Mouse (Mus musculus) liver, embryonic 14.5 days (tissue): Measurements from ENCODE around the gene Stat2.

Experiments used
- CTCF ChIP-seq: IDR thresholded peaks from 2 replicates; pipeline ENCODE4 v1.5.1; 2016; ENCODE audit warnings: antibody characterized with exemption, low read depth, control low read depth
- EP300 ChIP-seq: IDR thresholded peaks from 2 replicates; pipeline ENCODE4 v1.6.1; 2016; ENCODE audit warnings: antibody characterized with exemption, low read depth

GRCm38 (mm10) chr10:128310177-128310576 is 39.8 kb downstream of the Stat2 start:
- no peak for TF ChIP-seq CTCF
- no peak for TF ChIP-seq EP300
